Mouse (Mus musculus) kidney, embryonic 16.5 days (tissue): ENCODE data around the gene Mamstr. TPM values are rescaled to one million over a fixed set of nuclear protein-coding genes. Genes with fewer than 3 reads are reported as not detected.
A peak's percentile ranks its signal among the peaks of the same experiment; 100 is the strongest.
"Not testable (repeated sequence)": the region's sequence is repeated elsewhere in the genome, so short reads cannot be mapped to it uniquely, and the experiment has no call there.

Experiments
- ATAC-seq: fragments of 200-750 bp; cut with Nextera tagmentation; 2 replicates; pipeline ENCODE4 v1.8.0; 2017; ENCODE audit warnings: moderate TSS enrichment; ENCODE audit not compliant: low FRiP score, low TSS enrichment
- H3K27ac ChIP-seq: fragments of 300-500 bp; sonication (generic); 2 replicates; pipeline ENCODE4 v1.5.1; 2014; ENCODE audit warnings: low read length
- H3K27me3 ChIP-seq: fragments of 300-500 bp; sonication (generic); 2 replicates; pipeline ENCODE4 v1.6.1; 2014; ENCODE audit warnings: low read length, control low read depth, mixed read lengths; ENCODE audit not compliant: insufficient read depth
- H3K36me3 ChIP-seq: fragments of 300-500 bp; sonication (generic); 2 replicates; pipeline ENCODE4 v1.6.1; 2014; ENCODE audit warnings: low read length, control low read depth, mixed read lengths; ENCODE audit not compliant: insufficient read depth
- H3K4me1 ChIP-seq: fragments of 300-500 bp; sonication (generic); 2 replicates; pipeline ENCODE4 v1.6.1; 2014; ENCODE audit warnings: low read length, control low read depth, mixed read lengths; ENCODE audit not compliant: insufficient read depth
- H3K4me2 ChIP-seq: fragments of 300-500 bp; sonication (generic); replicated peaks from 2 replicates; pipeline ENCODE4 v1.6.1; 2014; ENCODE audit warnings: low read depth, low read length
- H3K4me3 ChIP-seq: fragments of 300-500 bp; sonication (generic); 2 replicates; pipeline ENCODE4 v1.5.1; 2014; ENCODE audit warnings: mild to moderate bottlenecking, low read length
- H3K9ac ChIP-seq: fragments of 300-500 bp; sonication (generic); replicated peaks from 2 replicates; pipeline ENCODE4 v1.6.1; 2014; ENCODE audit warnings: low read length
- H3K9me3 ChIP-seq: fragments of 300-500 bp; sonication (generic); 2 replicates; pipeline ENCODE4 v1.6.1; 2016; ENCODE audit warnings: low read length, control low read depth
- WGBS: fragments of 180-500 bp; shearing (Covaris S2); extraction: QIAGEN DNeasy Blood & Tissue Kit; methylation state at CpG from one replicate; pipeline ENCODE4 v1.1.7; 2014; 5-methylcytosine and 5-hydroxymethylcytosine counted together
- polyA plus RNA-seq: library from polyadenylated mRNA; unstranded; fragments of >200 nt; fragmentation: Nextera tagmentation; extraction: Ambion mirVana; gene quantifications from 2 replicates; pipeline ENCODE4 v1.2.1, GENCODE M21; 2015

Mamstr gene
- polyA plus RNA-seq, 1 experiment from 2014 or later, result 9.0 TPM

DNA sequence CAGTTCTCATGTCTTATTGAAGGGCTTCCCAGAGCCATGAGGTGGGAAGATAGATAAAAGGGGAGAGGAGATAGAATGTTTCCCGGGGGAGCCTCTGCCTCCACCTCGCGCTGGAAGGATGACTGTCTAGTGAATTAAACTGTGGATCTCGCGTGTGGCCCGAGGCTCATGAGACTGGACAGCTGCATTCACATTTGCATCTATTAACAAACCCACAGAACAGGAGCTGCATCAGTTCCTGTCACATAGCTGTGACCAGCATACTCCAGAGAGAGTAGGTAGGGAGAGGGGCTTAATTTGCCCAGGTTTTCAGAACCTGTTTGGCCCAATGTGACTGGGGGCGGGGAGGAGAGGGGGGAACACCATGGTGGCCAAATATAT, 5.8 kb downstream of the Mamstr start:
- no peaks in the 10 kb centered on the region for H3K9me3 ChIP-seq
- WGBS, result 90% methylated on average over 7 of the region's 7 CpGs
- no peak overlapping the region for H3K4me3 ChIP-seq
- H3K27me3 ChIP-seq, result no peaks in the 10 kb centered on the region
- H3K4me1 ChIP-seq, result peaks cover 36% of the 10 kb centered on the region
- H3K9ac ChIP-seq, result no peak overlapping the region
- no peaks in the 10 kb centered on the region for H3K36me3 ChIP-seq
- no peak for ATAC-seq
- no peak overlapping the region for H3K4me2 ChIP-seq
- no peak overlapping the region for H3K27ac ChIP-seq

- Histone ChIP-seq H3K27me3 (no peaks in the 10 kb centered on the region), H3K27ac (no peak overlapping the region), H3K4me2 (no peak overlapping the region), H3K36me3 (no peaks in the 10 kb centered on the region), H3K4me1 (peaks cover 25% of the 10 kb centered on the region), H3K9ac (no peak overlapping the region), H3K4me3 (no peak overlapping the region), H3K9me3 (no peaks in the 10 kb centered on the region)
- WGBS, result 58% methylated on average over 4 of the region's 4 CpGs
- no peak for ATAC-seq
These were observed 6.9 kb downstream of the Mamstr start for GRCm38 (mm10) chr7:45646671-45647070.

DNA sequence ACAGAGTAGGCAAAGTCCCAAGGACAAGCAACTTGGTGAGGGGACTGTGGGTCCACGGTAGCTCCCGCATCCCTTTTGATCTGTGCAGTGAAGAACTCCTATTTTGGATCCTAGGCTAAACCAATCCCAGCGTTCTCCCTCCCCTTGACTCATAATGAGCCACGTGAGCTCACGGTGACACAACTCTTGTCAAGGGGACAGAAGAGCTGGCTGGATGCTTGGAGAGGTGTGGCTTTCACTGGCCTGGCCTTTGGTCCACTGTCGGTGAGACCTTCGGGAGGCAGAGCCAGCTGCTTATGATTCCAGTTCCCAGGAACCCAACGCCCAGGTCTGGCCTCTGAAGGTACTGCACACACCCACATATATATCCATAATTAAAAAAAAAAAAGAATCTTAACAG, 9.6 kb downstream of the Mamstr start:
- Histone ChIP-seq H3K4me1 (peaks cover 5% of the 10 kb centered on the region), H3K9me3 (no peaks in the 10 kb centered on the region), H3K9ac (no peak overlapping the region), H3K27ac (no peak overlapping the region), H3K4me3 (no peak overlapping the region), H3K27me3 (no peaks in the 10 kb centered on the region), H3K36me3 (no peaks in the 10 kb centered on the region), H3K4me2 (no peak overlapping the region)
- no peak for ATAC-seq
- 77% methylated on average over 8 of the region's 8 CpGs for WGBS

- not testable (repeated sequence) for H3K9me3 ChIP-seq, H3K9ac ChIP-seq, H3K4me1 ChIP-seq, ATAC-seq, H3K27ac ChIP-seq, H3K27me3 ChIP-seq, H3K36me3 ChIP-seq, H3K4me2 ChIP-seq, H3K4me3 ChIP-seq
- WGBS, result 95% methylated on average over 19 of the region's 20 CpGs
These were observed 10.7 kb downstream of the Mamstr start for GRCm38 (mm10) chr7:45650484-45650883.

DNA sequence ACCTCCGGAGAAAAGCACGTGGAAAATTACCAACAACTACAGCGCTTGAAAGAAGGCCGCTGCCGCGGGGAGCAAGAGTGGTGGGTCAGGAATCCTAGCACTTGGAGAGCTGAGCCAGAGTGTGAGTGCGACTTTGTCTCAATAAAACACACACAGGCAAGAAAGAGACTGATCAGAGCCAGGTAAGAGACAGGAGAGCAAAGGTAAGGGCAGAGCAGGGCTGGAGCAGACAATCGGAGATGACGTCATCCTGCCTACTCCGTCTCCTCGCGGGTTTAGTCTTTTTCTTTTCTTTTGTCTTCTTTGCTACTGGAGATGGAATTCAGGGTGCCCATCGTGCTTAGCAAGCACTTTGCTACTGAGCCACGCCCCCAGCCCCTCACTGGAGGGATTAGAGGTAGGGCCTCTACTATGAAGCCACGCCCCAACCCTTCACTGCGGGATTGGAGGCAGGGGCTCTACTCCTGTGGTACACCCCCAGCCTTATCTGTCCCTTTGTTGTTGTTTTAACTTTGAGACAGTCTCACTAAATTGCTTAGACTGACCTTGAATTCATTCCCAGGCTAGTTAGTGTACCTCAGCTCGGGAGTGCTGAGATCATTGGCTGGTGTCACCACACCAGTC, 14.8 kb downstream of the Mamstr start:
- H3K27me3 ChIP-seq, result no peaks in the 10 kb centered on the region
- no peak for ATAC-seq
- no peaks in the 10 kb centered on the region; the same call in 1 of the 2 replicates for H3K4me1 ChIP-seq
- H3K9me3 ChIP-seq, result peaks cover 6% of the 10 kb centered on the region
- WGBS, result 42% methylated on average over 17 of the region's 17 CpGs
- peak overlapping the region; percentile 39 for H3K4me2 ChIP-seq
- H3K36me3 ChIP-seq, result no peaks in the 10 kb centered on the region
- H3K4me3 ChIP-seq, result 0 out of 2 replicates have a peak overlapping the region, but pooled peaks have one; percentile 7
- no peak overlapping the region for H3K9ac ChIP-seq
- H3K27ac ChIP-seq, result no peak overlapping the region

GRCm38 (mm10) chr7:45660746-45661478, 21.1 kb downstream of the Mamstr start:
- Histone ChIP-seq H3K4me1 (peaks cover 16% of the 10 kb centered on the region), H3K27ac (no peak overlapping the region), H3K4me2 (no peak overlapping the region), H3K4me3 (no peak overlapping the region), H3K36me3 (no peaks in the 10 kb centered on the region), H3K27me3 (no peaks in the 10 kb centered on the region), H3K9ac (no peak overlapping the region), H3K9me3 (peaks cover 6% of the 10 kb centered on the region)
- WGBS, result 64% methylated on average over 11 of the region's 11 CpGs
- ATAC-seq, result no peak

- not testable (repeated sequence) for H3K27ac ChIP-seq, ATAC-seq, H3K4me3 ChIP-seq, H3K9ac ChIP-seq, H3K36me3 ChIP-seq, H3K27me3 ChIP-seq, H3K4me2 ChIP-seq, H3K9me3 ChIP-seq
- 91% methylated on average over 6 of the region's 6 CpGs for WGBS
- peaks cover 16% of the 10 kb centered on the region for H3K4me1 ChIP-seq
These were observed 21.9 kb downstream of the Mamstr start for GRCm38 (mm10) chr7:45661702-45662101.

- H3K27me3 ChIP-seq, result no peaks in the 10 kb centered on the region
- H3K4me1 ChIP-seq, result peaks cover 19% of the 10 kb centered on the region
- 0 out of 2 replicates have a peak overlapping the region, but pooled peaks have one; percentile 10 for H3K4me2 ChIP-seq
- H3K36me3 ChIP-seq, result no peaks in the 10 kb centered on the region
- H3K27ac ChIP-seq, result no peak overlapping the region
- H3K9me3 ChIP-seq, result peaks cover 4% of the 10 kb centered on the region; the same call in 1 of the 2 replicates
- no peak overlapping the region for H3K4me3 ChIP-seq
- H3K9ac ChIP-seq, result 0 out of 2 replicates have a peak overlapping the region, but pooled peaks have one; percentile 26
- WGBS, result 43% methylated on average over 13 of the region's 13 CpGs
- ATAC-seq, result peak; percentile 64
These were observed 25.7 kb downstream of the Mamstr start for GRCm38 (mm10) chr7:45665303-45666138.

- peak; percentile 42; the same call in 1 of the 2 replicates for ATAC-seq
- 0 out of 2 replicates have a peak within 1 kb of the TSS, but pooled peaks have one; percentile 10 for H3K4me2 ChIP-seq
These were observed 26.4 kb downstream of the Mamstr start, which contains the start of gene Fut2 for GRCm38 (mm10) chr7:45666161-45666560. Fut2 (minus strand) TSS chr7:45666394.

More at GRCm38 (mm10) chr7:45666161-45666560, 26.4 kb downstream of the Mamstr start, which contains the start of gene Fut2:
- H3K36me3 ChIP-seq, result no peaks in the 10 kb centered on the region
- 0 out of 2 replicates have a peak within 1 kb of the TSS, but pooled peaks have one; percentile 26 for H3K9ac ChIP-seq
- H3K4me1 ChIP-seq, result peaks cover 19% of the 10 kb centered on the region
- no peak within 1 kb of the TSS for H3K4me3 ChIP-seq
- no peak within 1 kb of the TSS for H3K27ac ChIP-seq
- WGBS, result 74% methylated on average over 7 of the region's 7 CpGs
- H3K27me3 ChIP-seq, result no peaks in the 10 kb centered on the region
- peaks cover 4% of the 10 kb centered on the region; the same call in 1 of the 2 replicates for H3K9me3 ChIP-seq
